Mouse (Mus musculus): ENCODE results near the gene Aqp6.

DNA sequence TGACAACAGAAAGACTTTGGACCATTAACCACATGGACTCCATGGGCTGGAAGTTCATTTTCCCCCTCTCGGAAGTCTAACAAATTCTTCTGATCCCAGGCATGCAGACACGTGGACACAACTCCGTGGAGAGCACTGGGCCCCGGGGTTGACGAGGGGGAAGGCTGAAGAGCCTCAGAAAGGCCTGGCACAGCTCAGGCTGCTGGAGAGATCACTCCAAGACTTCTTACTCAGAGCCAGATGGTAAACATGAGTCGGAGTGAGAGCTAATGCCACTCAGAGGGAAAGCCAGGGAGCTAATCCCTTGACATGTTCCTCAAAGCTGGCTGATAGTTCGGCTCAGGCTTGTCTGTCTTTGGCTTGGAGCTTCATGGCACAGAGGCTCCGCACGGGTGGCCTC lies 14.0 kb downstream of the Aqp6 start:
- TF ChIP-seq GATA1 (IDR thresholded peaks at IDR 0.05; ENCODE audit: low read length) (no peak), TAL1 (IDR thresholded peaks at IDR 0.05; ENCODE audit: low read length) (no peak)
